Mouse (Mus musculus) thymus, postnatal 0 days (tissue): Measurements from ENCODE around the gene Fstl4. TPM values are rescaled to one million over a fixed set of nuclear protein-coding genes. Genes with fewer than 3 reads are reported as not detected.
"Not testable (repeated sequence)": the region's sequence is repeated elsewhere in the genome, so short reads cannot be mapped to it uniquely, and the experiment has no call there.

Experiments used
- DNase-seq: peaks from one replicate; pipeline ENCODE4 v3.0.0-alpha.2; 2015; ENCODE audit warnings: low spot score
- polyA plus RNA-seq: library from polyadenylated mRNA; unstranded; fragments of >200 nt; fragmentation: Nextera tagmentation; extraction: Ambion mirVana; gene quantifications from 2 replicates; pipeline ENCODE4 v1.2.1, GENCODE M21; 2015

Gene Fstl4
- polyA plus RNA-seq, 1 experiment from 2014 or later = 1.9 TPM

DNA sequence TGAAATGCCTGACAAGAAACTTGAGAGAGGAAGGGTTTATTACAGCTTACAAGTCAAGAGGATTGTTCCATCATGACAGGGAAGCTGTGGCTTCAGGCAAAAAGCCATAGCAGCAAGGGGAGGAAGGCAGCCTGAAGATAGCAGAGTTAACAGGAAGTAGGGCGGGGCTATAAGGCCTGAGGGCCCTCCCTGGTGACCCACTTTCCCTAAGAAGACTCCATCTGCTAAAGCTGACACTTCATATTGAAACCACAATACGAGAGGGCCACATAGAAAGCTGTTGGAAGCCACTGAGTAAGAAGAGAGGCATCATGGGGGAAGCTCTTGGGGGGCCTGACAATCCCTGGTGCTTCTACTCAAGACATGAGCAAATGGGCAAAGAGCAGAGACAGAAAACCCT lies 364.2 kb downstream of the Fstl4 start:
- DNase-seq = peak; percentile 94

DNA sequence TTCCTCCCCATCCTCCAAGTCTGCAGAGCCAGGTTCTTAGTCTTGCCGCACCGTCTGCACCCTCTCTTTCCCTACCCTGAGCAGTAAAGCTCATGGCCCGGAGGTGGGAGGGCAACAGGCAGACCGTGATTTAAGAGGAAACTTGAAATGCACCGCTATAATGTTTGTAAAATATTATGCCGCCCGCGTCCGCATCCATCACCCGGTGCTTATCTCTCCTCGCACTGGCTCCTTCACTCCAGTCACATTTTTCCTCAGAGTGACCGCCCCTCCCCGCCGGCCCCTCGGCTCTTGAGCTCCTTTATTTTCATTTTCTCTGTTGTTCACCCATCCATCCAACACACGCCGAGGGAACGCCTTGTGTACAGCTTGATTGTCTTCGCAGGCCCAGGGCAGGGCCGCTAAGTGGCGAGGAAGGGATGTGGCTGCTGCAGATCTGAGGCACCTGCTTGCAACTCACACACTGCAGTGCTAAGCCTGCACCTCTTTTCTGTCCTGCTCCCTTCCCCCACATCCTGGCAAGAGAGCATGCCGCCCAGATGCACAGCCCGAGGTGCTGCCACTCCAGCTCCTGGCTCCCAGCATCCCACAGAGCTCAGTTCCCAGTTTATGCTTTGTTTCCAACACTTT lies 368.1 kb downstream of the Fstl4 start:
- peak; percentile 85 for DNase-seq

DNA sequence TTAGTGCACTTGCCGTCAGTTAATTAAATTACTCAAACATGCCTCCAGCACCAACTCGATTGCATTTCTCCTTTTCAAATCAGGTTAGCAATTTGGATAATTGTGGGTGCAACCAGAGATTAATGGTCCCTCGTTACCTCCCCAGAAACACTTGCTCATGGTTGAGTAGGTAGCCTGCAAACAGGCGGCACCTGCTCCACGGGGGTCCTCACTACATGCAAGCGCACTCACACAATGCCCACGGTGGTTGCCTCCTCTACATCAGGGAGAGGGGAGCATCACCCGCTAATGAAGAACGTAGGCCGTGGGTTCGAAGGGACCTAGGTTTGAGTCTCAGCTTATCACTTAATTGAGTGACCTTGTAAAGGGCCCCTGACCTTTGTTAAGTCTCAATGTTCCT lies 371.9 kb downstream of the Fstl4 start:
- no peak for DNase-seq

DNA sequence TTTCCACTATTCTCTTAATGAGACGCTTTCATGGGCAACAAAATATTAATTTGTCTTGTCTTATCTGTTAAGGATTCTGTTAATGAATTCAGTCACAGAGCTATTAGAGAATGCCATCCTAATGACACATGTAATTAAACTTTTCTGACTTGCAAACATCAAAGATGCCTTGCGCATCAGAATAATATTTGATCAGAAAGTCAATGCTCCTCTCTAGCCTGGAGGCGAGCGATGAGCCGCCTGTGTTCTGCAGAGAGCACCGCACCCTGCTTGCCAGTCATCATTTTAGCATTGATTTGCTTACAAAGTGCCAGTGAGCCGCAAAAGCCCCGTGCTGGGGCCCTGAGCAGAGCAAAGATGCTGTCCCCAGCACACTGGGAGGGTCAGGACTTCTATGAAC lies 372.9 kb downstream of the Fstl4 start:
- DNase-seq = no peak

DNA sequence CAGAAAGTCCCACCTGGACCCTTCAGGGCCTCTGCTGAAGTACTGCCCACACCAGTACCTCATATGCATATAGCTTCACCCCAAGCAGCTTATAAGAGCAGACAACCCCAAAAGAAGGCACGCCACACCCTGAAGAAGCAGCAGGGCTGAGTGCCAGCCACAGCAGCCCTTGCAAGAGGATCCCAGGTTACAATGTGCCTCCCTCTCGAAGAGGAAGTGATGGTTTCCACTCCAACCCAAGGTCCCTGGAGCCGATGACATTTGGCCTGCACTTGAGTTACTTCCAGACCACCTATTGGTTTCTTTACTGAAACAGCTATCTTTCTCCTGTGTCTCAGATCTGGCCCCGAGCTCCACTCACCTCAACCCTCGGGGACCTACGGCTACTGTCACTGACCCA lies 373.8 kb downstream of the Fstl4 start:
- DNase-seq = no peak

DNA sequence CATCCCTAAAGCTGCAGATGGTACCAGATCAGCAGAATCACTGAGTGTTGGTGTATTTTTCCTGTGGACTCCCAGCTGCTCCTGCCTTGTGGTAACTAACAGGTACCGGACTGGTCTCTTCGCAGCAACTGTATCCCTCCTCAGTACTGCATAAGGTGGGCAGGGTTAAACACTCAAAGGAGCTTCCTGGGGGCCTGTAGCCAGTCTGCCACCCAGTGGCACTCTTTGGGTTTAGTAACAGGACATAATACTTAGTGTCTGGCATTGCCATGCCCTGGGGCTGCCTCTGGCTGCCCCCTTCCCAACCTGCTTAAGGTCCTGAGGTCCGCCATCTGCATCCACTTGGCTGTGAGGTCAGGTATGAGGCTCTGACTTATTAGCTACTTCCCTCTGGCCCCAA lies 375.2 kb downstream of the Fstl4 start:
- DNase-seq = peak; percentile 77

DNA sequence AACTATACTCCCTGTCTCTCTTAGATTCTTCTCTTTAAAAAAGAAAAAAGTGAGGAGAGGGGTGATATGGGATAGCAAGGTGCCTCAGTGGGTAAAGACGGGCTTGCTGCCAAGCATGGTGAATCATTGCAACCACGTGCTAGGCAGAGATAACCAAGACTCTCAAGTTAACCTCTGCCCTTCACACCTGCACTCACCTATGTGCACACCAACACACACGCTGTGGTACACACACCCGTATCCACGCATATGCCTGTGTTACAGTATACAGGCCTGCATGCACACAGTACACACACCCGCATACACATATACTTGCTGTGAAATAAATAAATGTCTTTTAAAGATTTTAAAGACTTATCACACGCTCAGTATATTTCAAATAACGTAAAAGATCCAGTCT lies 375.8 kb downstream of the Fstl4 start:
- no peak for DNase-seq

DNA sequence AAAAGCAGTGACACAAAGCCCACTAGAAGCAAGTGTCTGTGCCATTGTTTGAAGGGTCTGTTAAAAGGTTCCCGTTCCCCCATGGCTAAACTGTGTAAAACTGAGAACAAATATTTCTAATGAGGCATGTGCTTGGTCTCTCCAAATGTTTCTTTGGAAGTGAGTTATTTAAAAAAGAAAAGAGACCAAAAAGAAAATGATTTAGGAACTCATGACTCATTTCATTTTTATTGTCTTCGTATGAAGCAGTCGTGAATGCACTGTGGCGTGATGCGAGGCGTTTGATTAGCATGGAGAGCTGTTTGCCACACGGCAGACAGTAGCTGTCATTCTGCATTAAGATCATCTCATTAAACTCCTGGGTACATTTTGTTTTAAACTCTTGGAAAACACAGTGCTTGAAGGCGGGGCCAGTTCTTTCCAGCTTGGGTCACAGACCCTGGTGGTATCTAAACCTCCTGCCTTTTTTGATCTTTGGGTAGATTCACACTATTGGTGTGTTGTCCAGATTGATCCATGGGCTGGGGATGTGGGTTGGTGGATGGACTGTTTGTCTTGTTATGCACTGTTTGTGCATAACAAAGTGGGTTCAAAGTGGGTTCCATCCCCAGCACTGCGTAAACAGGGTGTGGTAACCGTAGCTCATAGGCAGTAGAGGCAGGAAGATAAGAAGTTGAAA lies 376.4 kb downstream of the Fstl4 start:
- peak; percentile 30 for DNase-seq

DNA sequence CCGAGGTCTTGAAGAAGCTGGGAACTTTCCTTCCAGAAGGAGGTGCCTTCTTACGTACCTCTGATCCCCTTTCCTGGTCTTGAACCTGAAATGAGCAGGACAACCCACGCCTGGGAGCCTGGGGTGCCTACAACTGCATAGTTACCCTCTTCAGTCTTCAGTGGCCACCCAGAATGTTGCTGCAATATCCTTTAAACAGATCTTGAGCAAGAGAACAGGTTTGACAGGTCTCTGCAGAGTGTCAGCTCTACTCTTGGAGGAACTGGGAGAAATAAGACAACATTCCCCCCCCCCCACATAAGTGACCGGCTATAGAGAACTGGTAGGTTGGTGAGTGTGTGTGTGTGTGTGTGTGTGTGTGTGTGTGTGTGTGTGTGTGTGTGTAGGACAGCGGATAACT lies 379.1 kb downstream of the Fstl4 start:
- no peak for DNase-seq

DNA sequence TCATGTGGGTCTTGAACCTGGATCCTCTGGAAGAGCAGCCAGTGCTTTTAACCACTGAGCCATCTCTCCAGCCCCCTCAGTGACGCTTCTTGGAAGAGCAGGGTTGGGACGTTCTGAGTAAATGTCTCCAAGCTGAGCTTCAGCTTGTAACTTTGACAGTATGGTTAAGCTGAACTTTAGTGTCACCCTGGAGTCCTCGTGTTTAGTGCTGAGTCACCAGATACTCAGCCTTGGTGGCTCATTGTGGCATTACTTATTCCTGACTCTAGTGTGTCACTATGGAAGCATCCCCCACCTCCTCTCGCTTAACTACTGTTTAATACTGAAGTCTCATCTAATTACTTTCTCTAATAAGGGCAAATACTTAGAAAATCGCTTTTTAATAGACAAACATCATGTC lies 380.1 kb downstream of the Fstl4 start:
- DNase-seq = no peak

DNA sequence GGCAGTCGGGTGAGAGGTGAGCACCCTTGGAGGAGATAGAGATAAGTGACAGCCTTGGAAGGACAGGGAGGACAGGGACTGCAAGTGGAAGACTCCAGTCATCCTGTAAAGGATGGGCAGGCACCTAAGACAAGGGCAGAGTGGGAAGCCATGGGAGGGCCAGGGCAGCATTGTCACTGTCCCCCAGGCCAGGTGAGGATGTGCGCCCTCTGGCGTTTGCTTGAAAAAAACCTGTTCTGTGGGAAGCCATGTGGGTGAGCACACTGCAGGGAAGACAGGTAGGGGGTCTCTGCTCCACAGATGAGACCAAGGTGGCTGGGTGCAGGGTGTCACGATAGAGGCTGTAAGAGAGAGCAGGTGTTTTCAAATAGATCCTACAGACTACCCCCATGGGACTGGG lies 381.9 kb downstream of the Fstl4 start:
- peak; percentile 67 for DNase-seq

DNA sequence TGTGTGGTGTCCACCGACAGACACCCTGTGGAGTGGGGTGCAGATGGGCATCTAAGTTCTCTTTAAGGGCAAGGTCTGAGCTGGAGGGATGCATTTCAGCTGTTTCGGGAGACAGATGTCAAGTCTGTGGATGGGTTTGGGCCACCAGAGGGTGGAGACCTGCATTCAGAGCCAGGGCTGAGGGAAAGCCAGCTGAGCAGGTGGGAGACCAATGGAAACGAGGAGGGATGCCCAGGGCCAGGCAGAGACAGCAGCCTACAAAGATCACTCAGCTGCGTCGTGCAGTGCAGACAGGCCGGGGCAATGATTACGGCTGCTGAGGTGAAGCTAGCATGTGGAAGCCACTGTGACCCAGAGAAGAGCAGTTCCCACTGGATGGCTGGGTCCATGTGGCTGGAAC lies 392.0 kb downstream of the Fstl4 start:
- no peak for DNase-seq

DNA sequence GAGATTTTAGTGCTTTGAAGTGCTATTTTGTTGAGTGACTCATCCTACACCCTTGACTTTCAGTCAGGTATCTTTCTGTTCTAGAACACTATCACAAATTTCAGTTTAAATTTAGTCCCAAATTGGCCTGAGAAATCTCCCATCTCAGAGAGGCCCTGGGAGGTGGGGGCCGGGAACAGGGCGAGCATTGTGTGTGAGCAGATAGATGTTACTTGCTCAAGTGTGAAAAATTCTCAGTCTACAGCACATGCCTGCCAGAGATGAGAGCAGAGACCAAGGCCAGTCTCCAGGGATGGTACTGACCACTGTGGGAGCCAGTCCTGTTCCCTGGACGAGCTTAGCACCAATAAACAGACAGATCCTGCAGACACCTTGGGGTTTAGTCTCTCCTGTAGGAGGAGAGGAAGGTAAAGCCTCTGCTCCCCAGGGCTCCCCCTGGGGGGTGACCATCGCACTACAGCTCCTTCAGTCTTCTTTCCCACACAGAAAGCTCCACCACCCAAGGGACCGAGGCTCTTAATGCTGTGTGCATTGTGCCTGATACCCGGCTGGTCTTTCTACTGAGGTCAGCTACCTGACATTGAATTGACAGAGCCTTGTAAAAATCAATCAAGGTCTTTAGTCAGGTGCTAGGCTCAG lies 393.3 kb downstream of the Fstl4 start:
- peak; percentile 34 for DNase-seq

DNA sequence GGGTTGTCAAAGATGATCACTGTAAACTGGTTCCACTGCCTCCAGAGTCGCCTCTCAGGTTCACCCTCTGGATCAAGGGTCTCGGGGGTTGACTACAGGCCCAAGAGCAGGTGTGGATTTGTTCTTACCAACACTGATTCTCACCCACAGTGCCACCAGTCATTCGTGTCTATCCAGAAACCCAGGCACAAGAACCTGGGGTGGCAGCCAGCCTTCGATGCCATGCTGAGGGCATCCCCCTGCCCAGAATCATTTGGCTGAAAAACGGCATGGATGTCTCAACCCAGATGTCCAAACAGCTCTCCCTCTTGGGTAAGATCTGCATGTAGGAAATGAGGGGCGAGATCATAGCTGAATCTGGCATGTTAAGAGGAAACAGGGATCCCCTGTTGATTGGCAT lies 398.0 kb downstream of the Fstl4 start:
- no peak for DNase-seq

DNA sequence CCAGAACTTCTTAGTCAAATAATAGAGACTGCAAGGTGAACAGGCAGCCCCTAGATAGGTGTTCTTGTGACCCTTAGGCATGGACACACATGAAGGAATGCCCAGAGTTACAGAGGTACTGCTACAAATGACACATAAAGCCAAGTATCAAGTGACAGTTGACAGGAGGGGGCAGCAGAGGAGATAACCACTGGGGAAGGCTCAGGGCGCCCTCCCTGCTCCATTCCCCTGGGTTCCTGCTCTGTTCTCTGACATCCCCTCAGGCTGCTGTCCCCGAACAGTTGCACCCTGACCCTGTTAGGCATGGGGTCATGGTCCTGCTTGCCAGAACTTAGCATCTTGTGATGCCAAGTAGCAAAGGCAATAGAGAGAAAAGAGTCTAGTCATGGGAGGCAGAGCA lies 402.0 kb downstream of the Fstl4 start:
- no peak for DNase-seq

DNA sequence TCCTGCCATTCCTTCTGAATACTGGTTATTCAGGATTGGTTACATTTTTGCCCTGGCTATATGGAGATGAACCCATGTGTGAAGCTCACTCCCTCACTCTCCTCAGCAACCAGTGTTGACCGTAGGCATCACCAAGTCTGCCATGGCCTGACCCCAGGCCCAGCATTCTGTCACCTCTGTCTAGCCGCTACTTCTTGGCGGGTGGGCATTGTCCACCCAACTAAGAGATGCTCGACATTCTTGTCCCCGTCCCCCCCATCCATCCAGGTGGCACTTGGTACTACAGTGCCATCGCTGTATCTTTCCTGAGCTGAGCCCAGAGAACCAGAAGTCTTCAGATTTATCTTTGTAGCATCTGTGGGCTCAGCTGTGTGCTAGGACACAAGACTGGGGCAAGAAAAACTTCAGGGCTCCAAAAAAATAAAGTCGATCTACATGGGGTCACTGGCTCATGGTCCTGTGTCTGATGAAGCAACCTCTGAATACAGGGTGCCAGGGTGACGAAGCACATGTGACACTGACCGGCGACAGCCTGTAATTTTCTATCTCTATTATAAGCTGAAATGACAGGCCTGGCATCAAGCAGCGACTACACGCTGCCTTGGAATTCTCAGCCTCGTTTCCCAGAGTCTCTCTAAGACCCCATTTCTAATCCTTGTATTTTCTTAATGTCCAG lies 417.9 kb downstream of the Fstl4 start:
- DNase-seq = no peak

DNA sequence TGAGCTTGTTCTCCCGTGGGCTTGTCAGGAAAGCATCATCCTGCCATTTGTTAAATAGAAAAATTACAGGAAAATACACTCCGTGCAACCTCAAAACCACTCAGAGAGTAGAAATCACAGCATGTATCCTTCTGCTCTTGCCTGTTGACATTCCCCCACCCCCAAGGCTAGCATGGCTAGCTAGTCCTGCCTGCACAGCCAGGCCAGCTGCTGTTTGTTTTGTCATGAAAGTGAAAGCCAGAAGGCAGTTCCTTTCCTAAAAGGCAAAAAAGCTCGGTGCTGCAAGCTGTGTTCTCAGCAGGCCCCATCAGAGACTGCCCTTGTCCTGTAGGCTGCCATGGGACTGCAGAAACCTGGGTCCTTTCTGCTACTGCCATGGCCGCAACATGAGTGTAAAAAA lies 418.4 kb downstream of the Fstl4 start:
- DNase-seq = no peak

DNA sequence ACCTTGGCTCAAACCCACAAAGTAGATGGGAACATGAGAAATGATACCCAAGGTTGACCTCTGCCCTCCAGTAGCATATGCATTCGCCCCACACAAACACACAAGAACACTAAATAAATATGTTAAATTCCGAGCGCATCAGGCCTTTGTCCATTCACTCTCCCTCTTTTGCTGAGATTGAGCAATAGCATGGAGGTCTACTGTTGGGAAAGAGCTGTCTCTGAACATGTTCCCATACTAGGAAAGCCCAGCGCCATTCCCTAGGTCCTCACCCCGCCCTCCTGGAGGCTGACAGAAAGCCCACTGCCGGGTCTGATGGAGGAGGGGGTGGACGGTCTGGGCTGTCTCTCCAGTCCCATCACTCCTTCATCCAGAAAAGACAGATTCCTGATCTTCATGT lies 419.6 kb downstream of the Fstl4 start:
- DNase-seq = no peak

DNA sequence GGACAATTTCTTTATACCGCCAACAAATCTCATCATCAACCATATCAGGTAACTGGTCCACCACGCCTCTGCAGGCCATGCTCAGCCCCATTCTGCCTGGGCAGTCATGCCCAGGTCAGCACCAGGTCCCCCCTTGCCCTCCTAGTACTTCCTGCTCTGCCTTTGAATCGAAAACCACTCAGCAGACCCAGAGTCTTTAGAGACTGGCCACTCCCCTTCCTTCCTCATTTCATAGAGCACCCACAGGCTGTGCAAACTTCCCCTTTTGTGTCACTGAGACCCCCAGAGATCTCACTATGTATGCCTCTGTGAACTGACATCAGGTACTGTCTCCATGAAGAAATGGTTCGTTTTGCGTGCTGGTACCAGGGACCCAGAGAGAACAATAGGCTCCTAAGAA lies 420.3 kb downstream of the Fstl4 start:
- DNase-seq = peak; percentile 9

DNA sequence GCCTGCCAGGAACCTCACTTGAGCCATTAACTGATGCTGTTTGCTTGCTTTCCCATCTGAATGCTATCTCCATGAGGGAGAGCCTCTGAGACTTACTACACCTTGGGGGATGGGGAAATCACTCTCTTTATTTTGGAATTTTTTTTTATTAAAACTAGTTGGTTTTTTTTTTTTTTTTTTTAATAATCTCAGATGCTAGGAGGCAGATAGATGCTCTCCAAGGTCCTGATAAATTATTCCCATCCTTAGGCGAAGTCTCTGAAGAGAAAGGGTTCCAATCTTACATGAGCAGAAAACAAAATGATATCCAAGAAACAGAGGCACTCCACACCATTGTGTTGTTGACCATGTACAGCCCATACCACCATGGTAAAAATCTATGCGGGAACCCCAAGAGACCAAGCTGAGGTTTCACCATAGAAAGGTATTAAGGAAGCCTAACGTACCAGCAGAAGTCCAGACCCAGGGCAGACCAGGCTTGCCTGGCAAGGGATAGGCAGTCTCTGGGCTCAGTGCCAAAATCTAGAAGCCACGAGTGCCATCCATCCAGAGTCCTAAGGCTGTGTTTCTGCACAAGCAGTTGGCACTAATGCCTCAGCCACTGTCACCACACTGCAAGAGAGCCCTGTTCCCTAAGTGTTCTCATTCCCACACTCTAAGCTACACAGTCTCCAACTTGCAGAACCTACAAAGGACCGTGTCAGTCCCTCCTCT lies 423.1 kb downstream of the Fstl4 start:
- no peak for DNase-seq

DNA sequence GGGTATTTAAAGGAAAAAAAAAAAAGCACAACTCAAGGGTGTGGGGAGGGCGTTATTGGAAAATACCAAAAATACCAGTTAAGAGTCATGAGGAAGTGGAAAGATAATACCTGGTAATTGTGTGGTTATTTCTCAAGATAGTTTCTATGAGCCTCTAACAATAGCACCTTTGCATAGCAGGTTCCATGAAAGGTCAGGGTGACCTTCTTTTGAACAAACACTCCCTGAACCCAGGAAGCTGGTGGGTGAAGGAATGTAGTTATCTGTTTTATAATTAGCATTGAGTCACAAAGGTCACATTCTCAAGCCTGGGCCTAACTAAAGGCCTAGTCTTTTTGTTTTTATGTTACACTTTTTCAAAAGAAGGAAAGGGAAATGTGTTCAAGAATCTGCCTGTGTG lies 432.1 kb downstream of the Fstl4 start:
- not testable (repeated sequence) for DNase-seq

DNA sequence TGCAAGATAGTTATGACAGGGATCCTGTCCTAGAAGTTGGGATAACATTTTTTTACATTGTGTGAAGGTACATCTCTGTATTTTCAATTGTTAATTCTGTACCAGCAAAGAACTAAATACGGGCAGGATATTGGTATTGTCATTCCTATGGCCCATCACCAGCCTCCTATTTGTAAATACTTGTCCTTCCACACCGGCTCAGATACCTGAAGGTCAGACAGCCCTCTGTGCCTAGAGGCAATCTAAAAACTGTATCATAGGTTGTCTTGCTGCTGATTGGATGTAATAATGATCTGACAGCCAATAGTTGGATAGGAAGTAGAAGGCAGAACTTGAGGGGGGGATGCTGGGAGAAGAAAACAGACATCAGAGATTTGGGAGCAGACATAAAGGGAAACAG lies 432.7 kb downstream of the Fstl4 start:
- no peak for DNase-seq
